Mouse (Mus musculus): ENCODE measurements around the gene Zgrf1. TPM values are rescaled to one million over a fixed set of nuclear protein-coding genes. Genes with fewer than 3 reads are reported as not detected.

Gene Zgrf1
- polyA plus RNA-seq, 1 experiment from 2014 or later: 1.1 TPM

GRCm38 (mm10) chr3:127515251-127515650 lies 38.0 kb upstream of the Zgrf1 start:
- H3K27ac ChIP-seq (ENCODE audit: low read depth, low read length): no peak overlapping the region
- H3K4me2 ChIP-seq (replicated peaks; ENCODE audit: low read depth): no peak overlapping the region
- H3K27me3 ChIP-seq (replicated peaks; ENCODE audit: control insufficient read depth, insufficient read depth, low read length): no peaks in the 10 kb centered on the region
- H3K36me3 ChIP-seq (ENCODE audit: control insufficient read depth, insufficient read depth): no peaks in the 10 kb centered on the region
- TF ChIP-seq CTCF (IDR thresholded peaks at IDR 0.05; ENCODE audit: low read depth): no peak
- no peak overlapping the region for H3K4me3 ChIP-seq (ENCODE audit: low read depth, low read length)
- ATAC-seq: no peak
- H3K9ac ChIP-seq (ENCODE audit: low read depth, low read length): no peak overlapping the region
- H3K9me3 ChIP-seq (ENCODE audit: control insufficient read depth): no peaks in the 10 kb centered on the region
- 94% methylated on average over 1 of the region's 1 CpGs for WGBS
- no peaks in the 10 kb centered on the region for H3K4me1 ChIP-seq (replicated peaks; ENCODE audit: control insufficient read depth, insufficient read depth, low read length)

GRCm38 (mm10) chr3:127520300-127520699 lies 33.0 kb upstream of the Zgrf1 start:
- 71% methylated on average over 6 of the region's 6 CpGs for WGBS
- H3K4me1 ChIP-seq (replicated peaks; ENCODE audit: control insufficient read depth, insufficient read depth, low read length): no peaks in the 10 kb centered on the region
- no peaks in the 10 kb centered on the region for H3K9me3 ChIP-seq (ENCODE audit: control insufficient read depth)
- no peak overlapping the region for H3K27ac ChIP-seq (ENCODE audit: low read depth, low read length)
- no peak overlapping the region for H3K4me2 ChIP-seq (replicated peaks; ENCODE audit: low read depth)
- H3K27me3 ChIP-seq (replicated peaks; ENCODE audit: control insufficient read depth, insufficient read depth, low read length): no peaks in the 10 kb centered on the region
- no peak for ATAC-seq
- H3K36me3 ChIP-seq (ENCODE audit: control insufficient read depth, insufficient read depth): no peaks in the 10 kb centered on the region
- H3K4me3 ChIP-seq (ENCODE audit: low read depth, low read length): no peak overlapping the region
- H3K9ac ChIP-seq (ENCODE audit: low read depth, low read length): no peak overlapping the region
- TF ChIP-seq CTCF (IDR thresholded peaks at IDR 0.05; ENCODE audit: low read depth): no peak

GRCm38 (mm10) chr3:127521156-127521555 lies 32.1 kb upstream of the Zgrf1 start:
- H3K4me1 ChIP-seq (replicated peaks; ENCODE audit: control insufficient read depth, insufficient read depth, low read length): no peaks in the 10 kb centered on the region
- no peak for ATAC-seq

GRCm38 (mm10) chr3:127525188-127525819 lies 28.0 kb upstream of the Zgrf1 start:
- H3K4me3 ChIP-seq (ENCODE audit: low read depth, low read length): no peak overlapping the region
- H3K4me1 ChIP-seq (replicated peaks; ENCODE audit: control insufficient read depth, insufficient read depth, low read length): 0 out of 2 replicates have a peak, but pooled peaks cover 3% of the 10 kb centered on the region
- no peak for ATAC-seq
- H3K27ac ChIP-seq (ENCODE audit: low read depth, low read length): no peak overlapping the region
- 66% methylated on average over 8 of the region's 8 CpGs for WGBS
- no peaks in the 10 kb centered on the region for H3K27me3 ChIP-seq (replicated peaks; ENCODE audit: control insufficient read depth, insufficient read depth, low read length)
- no peaks in the 10 kb centered on the region for H3K36me3 ChIP-seq (ENCODE audit: control insufficient read depth, insufficient read depth)
- H3K9me3 ChIP-seq (ENCODE audit: control insufficient read depth): no peaks in the 10 kb centered on the region
- no peak overlapping the region for H3K4me2 ChIP-seq (replicated peaks; ENCODE audit: low read depth)
- no peak overlapping the region for H3K9ac ChIP-seq (ENCODE audit: low read depth, low read length)
- no peak for TF ChIP-seq CTCF (IDR thresholded peaks at IDR 0.05; ENCODE audit: low read depth)

More at GRCm38 (mm10) chr3:127521156-127521555, 32.1 kb upstream of the Zgrf1 start:
- Histone ChIP-seq H3K9ac (ENCODE audit: low read depth, low read length) (no peak overlapping the region), H3K27me3 (replicated peaks; ENCODE audit: control insufficient read depth, insufficient read depth, low read length) (no peaks in the 10 kb centered on the region), H3K9me3 (ENCODE audit: control insufficient read depth) (no peaks in the 10 kb centered on the region), H3K27ac (ENCODE audit: low read depth, low read length) (no peak overlapping the region), H3K4me3 (ENCODE audit: low read depth, low read length) (no peak overlapping the region), H3K36me3 (ENCODE audit: control insufficient read depth, insufficient read depth) (no peaks in the 10 kb centered on the region), H3K4me2 (replicated peaks; ENCODE audit: low read depth) (no peak overlapping the region)
- 64% methylated on average over 10 of the region's 10 CpGs for WGBS
- TF ChIP-seq CTCF (IDR thresholded peaks at IDR 0.05; ENCODE audit: low read depth): peak; percentile 30

- Histone ChIP-seq H3K4me2 (replicated peaks; ENCODE audit: low read depth) (no peak overlapping the region), H3K9me3 (ENCODE audit: control insufficient read depth) (no peaks in the 10 kb centered on the region), H3K27me3 (replicated peaks; ENCODE audit: control insufficient read depth, insufficient read depth, low read length) (no peaks in the 10 kb centered on the region), H3K36me3 (ENCODE audit: control insufficient read depth, insufficient read depth) (no peaks in the 10 kb centered on the region), H3K4me3 (ENCODE audit: low read depth, low read length) (no peak overlapping the region), H3K27ac (ENCODE audit: low read depth, low read length) (no peak overlapping the region), H3K9ac (ENCODE audit: low read depth, low read length) (no peak overlapping the region), H3K4me1 (replicated peaks; ENCODE audit: control insufficient read depth, insufficient read depth, low read length) (0 out of 2 replicates have a peak, but pooled peaks cover 3% of the 10 kb centered on the region)
- TF ChIP-seq CTCF (IDR thresholded peaks at IDR 0.05; ENCODE audit: low read depth): no peak
- ATAC-seq: no peak
- 71% methylated on average over 5 of the region's 5 CpGs for WGBS
These were observed 25.7 kb upstream of the Zgrf1 start for GRCm38 (mm10) chr3:127527465-127528034.

GRCm38 (mm10) chr3:127529210-127529609 lies 24.1 kb upstream of the Zgrf1 start:
- Histone ChIP-seq H3K9me3 (ENCODE audit: control insufficient read depth) (no peaks in the 10 kb centered on the region), H3K4me2 (replicated peaks; ENCODE audit: low read depth) (no peak overlapping the region), H3K4me3 (ENCODE audit: low read depth, low read length) (no peak overlapping the region), H3K9ac (ENCODE audit: low read depth, low read length) (no peak overlapping the region), H3K27me3 (replicated peaks; ENCODE audit: control insufficient read depth, insufficient read depth, low read length) (no peaks in the 10 kb centered on the region), H3K27ac (ENCODE audit: low read depth, low read length) (no peak overlapping the region), H3K4me1 (replicated peaks; ENCODE audit: control insufficient read depth, insufficient read depth, low read length) (0 out of 2 replicates have a peak, but pooled peaks cover 3% of the 10 kb centered on the region), H3K36me3 (ENCODE audit: control insufficient read depth, insufficient read depth) (no peaks in the 10 kb centered on the region)
- no peak for ATAC-seq
- TF ChIP-seq CTCF (IDR thresholded peaks at IDR 0.05; ENCODE audit: low read depth): no peak
- 61% methylated on average over 3 of the region's 3 CpGs for WGBS

Measured in intestine, postnatal 0 days (tissue).